Mouse (Mus musculus) layer of hippocampus, adult 9-11 months (tissue): ENCODE data around the gene Cdc37.

Experiments
- DNase-seq: peaks from one replicate; pipeline ENCODE4 v3.0.0; 2022

Cdc37 gene

GRCm38 (mm10) chr9:21135329-21135890, 14.4 kb downstream of the Cdc37 start:
- DNase-seq = no peak

GRCm38 (mm10) chr9:21134595-21135328, 15.0 kb downstream of the Cdc37 start:
- DNase-seq = no peak

GRCm38 (mm10) chr9:21133064-21133707, 16.6 kb downstream of the Cdc37 start:
- DNase-seq = no peak

- DNase-seq = no peak
Observed at GRCm38 (mm10) chr9:21132102-21132775, 17.5 kb downstream of the Cdc37 start.

- DNase-seq = peak; percentile 98
Observed at GRCm38 (mm10) chr9:21131059-21131956, 18.5 kb downstream of the Cdc37 start, which contains the start of gene Tyk2. Gene Tyk2 (minus strand): TSS chr9:21131243.

- no peak for DNase-seq
Observed at GRCm38 (mm10) chr9:21126259-21126627, 23.5 kb downstream of the Cdc37 start.

- DNase-seq = no peak
Observed at GRCm38 (mm10) chr9:21125502-21126258, 24.1 kb downstream of the Cdc37 start.

- DNase-seq = no peak
Observed at GRCm38 (mm10) chr9:21124837-21125236, 24.9 kb downstream of the Cdc37 start.

GRCm38 (mm10) chr9:21121483-21121882, 28.3 kb downstream of the Cdc37 start:
- DNase-seq = no peak

GRCm38 (mm10) chr9:21117073-21117472, 32.7 kb downstream of the Cdc37 start:
- no peak for DNase-seq

GRCm38 (mm10) chr9:21115105-21115504, 34.7 kb downstream of the Cdc37 start:
- DNase-seq = no peak

- DNase-seq = no peak
Observed at GRCm38 (mm10) chr9:21114190-21114589, 35.6 kb downstream of the Cdc37 start.

- DNase-seq = no peak
Observed at GRCm38 (mm10) chr9:21113751-21114150, 36.0 kb downstream of the Cdc37 start.

- DNase-seq = no peak
Observed at GRCm38 (mm10) chr9:21107607-21108237, 42.1 kb downstream of the Cdc37 start.

GRCm38 (mm10) chr9:21105760-21106564, 43.8 kb downstream of the Cdc37 start:
- peak; percentile 40 for DNase-seq

GRCm38 (mm10) chr9:21104814-21105213, 45.0 kb downstream of the Cdc37 start:
- DNase-seq = no peak

- DNase-seq = no peak
Observed at GRCm38 (mm10) chr9:21102076-21102475, 47.7 kb downstream of the Cdc37 start.

GRCm38 (mm10) chr9:21100447-21101161, 49.2 kb downstream of the Cdc37 start:
- DNase-seq = no peak

GRCm38 (mm10) chr9:21097793-21098192, 52.0 kb downstream of the Cdc37 start:
- DNase-seq = peak; percentile 80

- DNase-seq = no peak
Observed at GRCm38 (mm10) chr9:21095958-21096357, 53.8 kb downstream of the Cdc37 start.
